Mouse (Mus musculus) G1E (cell line): ENCODE results near the gene Abcf1.

Source experiments
- CTCF ChIP-seq: IDR thresholded peaks from 2 replicates; pipeline ENCODE4 v1.5.1; 2012; ENCODE audit warnings: low read depth, low read length, inconsistent platforms, mixed read lengths
- GATA1 ChIP-seq: IDR thresholded peaks from 2 replicates; pipeline ENCODE4 v1.6.1; 2012; ENCODE audit warnings: borderline replicate concordance, low read length, inconsistent platforms, mixed read lengths
- GATA2 ChIP-seq: IDR thresholded peaks from 2 replicates; pipeline ENCODE4 v1.6.1; 2012; ENCODE audit warnings: low read depth, low read length, inconsistent platforms, borderline replicate concordance
- POLR2AphosphoS5 ChIP-seq: IDR thresholded peaks from 2 replicates; pipeline ENCODE4 v1.6.1; 2012; ENCODE audit warnings: low read depth, low read length, inconsistent platforms; ENCODE audit not compliant: insufficient replicate concordance
- TAL1 ChIP-seq: conservative IDR thresholded peaks from 2 replicates; pipeline ENCODE4 v1.6.1; 2012; ENCODE audit warnings: low read depth, low read length, inconsistent platforms, mixed read lengths

DNA sequence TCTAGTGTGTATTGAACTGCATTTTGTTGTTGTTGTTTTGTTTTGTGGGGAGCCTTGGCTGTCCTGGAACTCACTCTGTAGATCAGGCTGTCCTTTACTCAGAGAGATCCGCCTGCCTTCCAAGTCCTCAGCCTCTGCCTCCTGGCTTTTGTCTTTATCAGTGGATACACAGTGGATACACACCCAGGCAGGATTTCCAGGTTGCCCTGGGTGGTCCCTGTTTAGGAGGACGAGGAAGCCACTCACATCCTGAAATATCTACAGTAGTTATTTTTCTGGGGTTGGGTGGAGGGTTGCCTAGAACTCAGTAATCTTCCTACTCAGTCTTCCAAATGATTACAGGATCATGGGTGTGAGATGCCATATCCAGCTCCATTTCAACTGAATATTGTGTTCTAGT lies 49.4 kb upstream of the Abcf1 start:
- TF ChIP-seq TAL1 (no peak), POLR2AphosphoS5 (no peak), CTCF (no peak), GATA1 (no peak), GATA2 (no peak)
